Mouse (Mus musculus): ENCODE measurements around the gene Ppp1r21.
A peak's percentile ranks its signal among the peaks of the same experiment; 100 is the strongest.

DNA sequence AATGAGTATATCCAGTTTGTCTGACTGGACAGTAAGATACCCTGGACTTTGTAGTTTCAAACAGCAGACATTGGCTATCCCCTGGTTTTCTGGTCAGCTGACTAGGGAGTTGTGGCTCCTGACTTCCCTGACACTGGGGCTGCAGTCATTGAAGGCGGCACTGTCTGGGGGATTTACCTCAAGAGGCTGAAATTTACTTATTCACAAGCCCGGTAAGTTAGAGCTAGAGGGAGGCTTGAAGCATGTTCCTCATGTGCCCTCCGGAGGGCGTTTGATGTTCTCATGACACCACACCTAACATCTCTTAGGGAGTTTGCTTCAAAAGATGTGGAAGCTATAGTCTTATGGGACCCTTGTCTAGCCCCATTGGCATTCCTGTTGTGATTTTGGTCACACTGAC lies 26.8 kb downstream of the Ppp1r21 start:
- TF ChIP-seq EP300 (optimal IDR thresholded peaks at IDR 0.05), result no peak
- peak; percentile 32 for TF ChIP-seq CTCF (IDR thresholded peaks at IDR 0.05; ENCODE audit: low read depth)
